Mouse (Mus musculus) R1 (cell line): ENCODE measurements around the gene Zbtb17.

Experiments
- DNase-seq: peaks from one replicate; pipeline ENCODE4 v3.0.0-alpha.2; 2018; ENCODE audit warnings: low read depth, low spot score

Zbtb17 gene

GRCm38 (mm10) chr4:141458236-141458635 lies 13.8 kb downstream of the Zbtb17 start:
- DNase-seq: no peak

GRCm38 (mm10) chr4:141458888-141459287 lies 14.4 kb downstream of the Zbtb17 start:
- DNase-seq: no peak

DNA sequence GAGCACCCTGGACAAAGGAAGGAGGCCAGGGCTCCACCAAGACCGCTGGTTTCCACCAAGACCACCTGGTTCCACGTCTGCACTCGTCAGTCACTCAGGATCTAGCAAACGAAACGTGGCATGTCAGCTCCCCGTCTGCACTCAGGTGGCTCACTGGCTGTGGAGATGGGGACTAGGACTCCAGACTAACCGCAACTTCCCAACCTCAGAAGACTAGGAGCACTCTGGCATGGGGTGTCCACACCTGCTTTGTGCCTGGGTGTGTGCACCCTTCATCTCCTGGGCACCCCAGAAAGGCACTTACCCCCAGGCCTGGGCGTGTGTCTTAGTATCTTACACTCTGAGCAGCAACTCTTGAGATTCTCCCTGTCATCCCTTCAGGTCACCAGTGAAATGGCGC lies 15.3 kb downstream of the Zbtb17 start:
- DNase-seq: no peak

- DNase-seq: no peak
Measured at GRCm38 (mm10) chr4:141460481-141460880, 16.0 kb downstream of the Zbtb17 start.

- DNase-seq: peak; percentile 58
Measured at GRCm38 (mm10) chr4:141461088-141461487, 16.6 kb downstream of the Zbtb17 start.

DNA sequence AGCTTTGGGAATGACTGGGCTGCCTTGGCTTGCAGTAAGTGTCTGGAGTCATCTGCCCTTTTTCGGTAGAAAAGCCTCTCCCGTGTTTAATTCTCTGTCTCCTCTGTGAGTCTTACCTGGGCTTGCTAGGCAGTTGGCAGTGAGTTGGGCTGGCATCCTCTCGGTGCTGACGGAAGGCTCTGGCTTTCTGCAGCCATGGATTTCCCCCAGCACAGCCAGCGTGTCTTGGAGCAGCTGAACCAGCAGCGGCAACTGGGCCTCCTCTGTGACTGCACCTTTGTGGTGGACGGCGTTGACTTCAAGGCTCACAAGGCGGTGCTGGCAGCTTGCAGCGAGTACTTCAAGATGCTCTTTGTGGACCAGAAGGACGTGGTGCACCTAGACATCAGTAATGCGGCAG lies 17.1 kb downstream of the Zbtb17 start:
- DNase-seq: no peak

GRCm38 (mm10) chr4:141463472-141463871 lies 19.0 kb downstream of the Zbtb17 start:
- no peak for DNase-seq

GRCm38 (mm10) chr4:141464722-141465121 lies 20.3 kb downstream of the Zbtb17 start:
- DNase-seq: no peak

GRCm38 (mm10) chr4:141465512-141466288 lies 21.2 kb downstream of the Zbtb17 start:
- DNase-seq: no peak

DNA sequence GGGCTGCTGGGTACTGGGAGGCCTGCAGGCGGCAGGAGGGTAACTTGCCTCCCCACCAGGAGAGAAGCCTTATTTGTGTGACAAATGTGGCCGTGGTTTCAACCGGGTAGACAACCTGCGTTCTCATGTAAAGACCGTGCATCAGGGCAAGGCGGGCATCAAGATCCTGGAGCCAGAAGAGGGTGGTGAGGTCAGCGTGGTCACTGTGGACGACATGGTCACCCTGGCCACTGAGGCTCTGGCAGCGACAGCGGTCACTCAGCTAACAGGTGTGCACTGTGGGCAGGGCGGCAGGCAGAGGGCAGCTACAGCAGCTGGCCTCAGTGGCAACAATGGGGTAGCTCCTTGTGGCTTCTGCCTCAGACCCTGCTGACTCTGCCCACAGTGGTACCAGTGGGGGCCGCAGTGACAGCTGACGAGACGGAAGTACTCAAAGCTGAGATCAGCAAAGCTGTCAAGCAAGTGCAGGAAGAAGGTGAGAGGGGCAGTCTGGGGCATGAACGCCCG lies 21.9 kb downstream of the Zbtb17 start:
- DNase-seq: no peak

DNA sequence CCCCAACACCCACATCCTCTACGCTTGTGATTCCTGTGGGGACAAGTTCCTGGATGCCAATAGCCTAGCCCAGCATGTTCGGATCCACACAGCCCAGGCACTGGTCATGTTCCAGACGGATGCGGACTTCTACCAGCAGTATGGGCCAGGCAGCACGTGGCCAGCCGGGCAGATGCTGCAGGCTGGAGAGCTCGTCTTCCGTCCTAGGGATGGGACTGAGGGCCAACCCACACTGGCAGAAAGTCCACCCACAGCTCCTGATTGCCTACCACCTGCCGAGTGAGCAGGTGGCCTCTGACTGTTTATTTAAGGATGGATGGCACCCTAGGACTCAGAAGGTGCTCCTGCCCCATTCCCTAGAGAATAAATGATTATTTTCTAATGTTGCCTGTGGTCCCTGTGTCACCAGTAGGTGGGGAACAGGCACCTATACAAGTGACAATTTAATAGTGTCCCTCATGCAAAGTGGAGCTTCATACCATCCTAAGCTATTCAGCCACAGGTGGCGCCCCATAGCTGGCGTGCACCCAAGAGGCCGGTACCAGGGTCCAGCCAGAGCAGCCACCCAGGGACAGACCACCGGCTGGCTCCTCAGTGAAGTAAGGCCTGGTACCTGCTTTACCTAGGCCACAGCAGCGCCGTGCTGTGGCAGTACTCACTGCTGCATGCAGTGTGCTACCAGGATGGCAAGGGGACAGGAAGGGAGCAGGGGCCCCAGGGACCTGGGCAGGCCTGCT lies 22.6 kb downstream of the Zbtb17 start:
- DNase-seq: no peak

GRCm38 (mm10) chr4:141467581-141467927 lies 23.1 kb downstream of the Zbtb17 start:
- no peak for DNase-seq

- no peak for DNase-seq
Measured at GRCm38 (mm10) chr4:141468576-141468975, 24.1 kb downstream of the Zbtb17 start.

DNA sequence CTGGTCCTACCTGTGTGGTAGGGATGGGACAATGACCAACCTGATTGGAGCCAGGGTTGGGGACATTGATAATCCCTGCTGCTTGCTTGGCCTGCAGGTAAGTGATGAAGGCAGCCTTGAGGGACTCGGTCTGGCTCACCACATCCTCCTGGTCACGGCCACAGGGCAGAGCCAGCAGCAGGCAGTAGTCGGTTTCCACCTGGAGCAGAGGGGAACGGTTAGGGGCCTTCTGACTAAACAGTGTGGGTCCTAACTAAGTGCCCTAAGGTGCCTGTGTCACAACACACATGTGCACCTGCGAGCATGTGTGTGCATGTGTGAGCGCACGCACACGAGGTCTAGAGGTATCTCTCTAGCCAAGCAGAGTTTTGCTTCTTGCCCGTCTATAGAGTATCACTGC lies 24.9 kb downstream of the Zbtb17 start:
- no peak for DNase-seq

GRCm38 (mm10) chr4:141471491-141471890 lies 27.0 kb downstream of the Zbtb17 start:
- DNase-seq: no peak

DNA sequence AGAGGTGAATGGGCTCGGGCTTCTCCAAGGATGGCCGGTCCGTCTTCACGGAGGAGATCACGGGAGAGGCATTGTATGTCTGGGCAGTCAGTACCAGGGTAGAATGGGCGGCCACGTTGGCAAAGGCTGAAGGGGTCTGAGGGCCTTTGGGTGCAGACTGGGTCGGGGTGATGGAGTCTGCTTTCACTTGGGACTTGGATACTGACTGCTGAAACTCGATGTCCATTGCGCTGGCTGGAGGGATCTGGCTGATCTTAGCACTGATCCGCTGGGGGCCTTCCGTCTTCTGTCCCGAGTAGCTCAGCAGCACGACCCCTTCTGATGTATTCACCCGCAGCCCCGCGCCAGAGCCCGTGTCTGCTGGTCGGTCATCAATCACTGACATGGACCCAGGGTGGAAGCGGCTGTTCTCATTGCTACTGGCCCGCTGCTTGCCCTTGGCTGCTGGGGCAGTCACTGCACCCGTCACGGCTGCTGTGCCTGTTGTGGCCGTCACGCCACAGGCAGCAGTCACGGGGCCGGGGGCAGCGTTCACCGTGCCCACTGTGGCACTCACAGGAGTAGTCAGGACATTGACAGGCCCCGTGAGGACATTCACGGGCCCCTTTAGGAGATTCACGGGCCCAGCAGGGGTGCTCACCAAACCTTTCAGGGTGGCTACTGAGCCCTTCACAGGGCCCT lies 28.3 kb downstream of the Zbtb17 start:
- no peak for DNase-seq

DNA sequence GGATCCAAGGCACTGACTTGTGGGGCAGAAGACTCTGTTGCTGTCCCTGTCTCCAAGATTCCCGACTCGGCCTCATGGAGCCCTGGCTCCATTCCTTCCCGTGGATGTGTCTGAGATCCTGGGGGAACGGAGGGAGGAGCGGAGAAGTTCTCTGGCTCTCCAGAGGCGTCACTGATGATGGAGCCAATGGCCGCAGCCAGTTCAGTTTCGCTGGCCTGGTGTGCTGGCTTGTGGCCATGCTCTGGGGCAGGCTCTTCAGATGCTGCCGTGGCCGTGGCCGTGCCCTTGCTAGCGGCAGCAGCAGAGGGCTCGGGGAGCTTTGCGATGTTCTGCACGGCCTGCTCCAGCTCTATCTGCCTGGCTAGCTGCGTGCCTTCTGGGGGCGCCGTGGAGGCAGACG lies 30.0 kb downstream of the Zbtb17 start:
- DNase-seq: no peak

DNA sequence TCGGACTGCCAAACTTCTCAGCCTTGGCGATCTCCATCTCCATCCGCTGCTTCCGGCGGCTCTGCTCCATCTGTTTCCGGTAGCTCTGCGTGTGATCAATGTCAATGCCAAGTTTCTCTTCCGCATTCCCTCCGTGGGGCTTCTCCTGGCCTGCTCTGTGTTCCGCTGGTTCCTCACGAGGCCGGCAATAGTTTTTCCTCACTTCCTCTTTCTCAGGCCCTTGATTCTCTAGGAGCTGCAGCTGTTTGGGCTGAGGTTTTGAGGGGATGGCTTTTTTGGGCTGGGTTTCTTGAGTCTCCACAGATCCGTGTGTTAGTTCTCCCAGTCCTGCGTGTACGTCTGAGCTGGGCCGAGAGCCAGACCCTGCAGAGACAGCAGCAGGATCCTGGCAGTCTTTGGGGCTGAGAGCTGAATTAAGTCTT lies 33.2 kb downstream of the Zbtb17 start:
- peak; percentile 86 for DNase-seq

DNA sequence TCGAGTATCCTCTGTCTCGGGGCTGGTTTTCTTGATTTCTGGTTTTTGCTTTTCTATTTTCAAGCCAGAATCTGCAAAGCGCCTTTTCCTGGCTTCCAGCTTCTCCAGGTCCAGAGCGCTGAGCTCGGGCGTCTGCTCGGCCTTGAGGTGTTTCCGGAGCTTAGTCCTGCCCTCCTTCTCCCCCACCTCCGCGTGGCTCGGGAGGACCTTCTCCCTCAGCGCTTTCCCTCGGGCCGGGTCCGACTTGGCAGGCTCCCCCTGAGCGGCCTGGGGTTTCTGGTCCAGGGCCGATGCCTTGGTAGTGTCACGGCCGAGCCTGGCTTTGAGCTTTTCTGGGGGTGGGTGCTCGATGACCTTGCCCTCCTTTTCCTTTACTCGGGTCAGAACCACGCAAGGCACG lies 33.8 kb downstream of the Zbtb17 start:
- DNase-seq: no peak

DNA sequence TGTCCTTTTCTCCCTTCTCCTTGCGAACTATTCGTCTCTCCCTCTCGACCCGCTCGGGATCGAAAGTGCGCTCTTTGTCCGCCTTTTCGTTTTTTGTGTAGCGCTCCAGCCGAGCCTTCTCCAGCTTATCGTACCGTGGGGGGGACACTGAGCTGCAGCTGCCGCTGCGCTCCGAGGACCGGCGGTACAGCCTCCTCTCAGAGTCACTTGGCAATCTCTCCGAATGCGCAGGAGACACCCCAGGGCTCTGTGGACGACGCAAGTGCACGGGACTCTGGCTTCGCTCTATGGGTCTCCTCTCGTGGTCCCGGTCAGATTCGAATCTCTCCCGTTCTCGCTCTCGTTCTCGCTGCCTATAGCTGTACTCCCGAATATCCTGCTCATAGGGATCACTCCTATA lies 34.3 kb downstream of the Zbtb17 start:
- DNase-seq: no peak

DNA sequence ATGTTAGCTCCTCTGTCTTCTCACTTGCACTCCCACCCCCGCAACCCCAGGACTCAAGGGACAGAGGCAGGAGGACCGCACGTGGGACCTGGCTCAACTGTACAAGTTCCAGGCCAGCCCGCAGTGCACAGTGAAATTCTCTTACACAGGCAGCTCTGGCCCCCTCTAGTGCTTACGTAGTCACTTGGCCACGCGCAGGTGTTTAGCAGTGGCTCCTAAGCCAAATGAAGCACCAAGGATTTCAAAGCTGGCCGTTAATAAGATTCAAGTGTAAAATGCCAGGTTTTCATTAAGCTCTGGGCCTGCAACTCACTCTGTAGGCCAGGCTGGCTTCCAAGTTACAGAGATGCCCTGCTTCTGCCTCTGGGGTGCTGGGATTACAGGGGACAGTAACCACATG lies 35.0 kb downstream of the Zbtb17 start:
- peak; percentile 68 for DNase-seq

- DNase-seq: no peak
Measured at GRCm38 (mm10) chr4:141484071-141484470, 39.6 kb downstream of the Zbtb17 start.
